Mouse (Mus musculus): Measurements from ENCODE around the gene Parp8. TPM values are rescaled to one million over a fixed set of nuclear protein-coding genes. Genes with fewer than 3 reads are reported as not detected.

The Parp8 gene
- polyA plus RNA-seq, 1 experiment from 2014 or later: 15.6 TPM

Other genes starting within 250 kb of the Parp8 start
- 21.4 and 22.0 TPM in 2 replicates for gene Emb, start 183.0 kb upstream of the Parp8 start, polyA plus RNA-seq (2014; fragmentation: Nextera tagmentation; extraction: Ambion mirVana)
- gene Gm17509, start 195.5 kb upstream of the Parp8 start, polyA plus RNA-seq (2014; fragmentation: Nextera tagmentation; extraction: Ambion mirVana): 0.19 and 0.23 TPM in 2 replicates

Measured in heart, embryonic 11.5 days (tissue).